Mouse (Mus musculus) CH12.LX (cell line): ENCODE results near the gene Milr1. TPM values are rescaled to one million over a fixed set of nuclear protein-coding genes. Genes with fewer than 3 reads are reported as not detected.

ENCODE experiments used
- DNase-seq: peaks from one replicate; pipeline ENCODE4 v3.0.0-alpha.2; 2013; ENCODE audit errors: extremely low read depth
- H3K27ac ChIP-seq: 2 replicates; pipeline ENCODE4 v1.5.1; 2012; ENCODE audit warnings: low read depth, mild to moderate bottlenecking, control low read depth, moderate library complexity; ENCODE audit not compliant: insufficient read depth
- H3K27me3 ChIP-seq: replicated peaks from 2 replicates; pipeline ENCODE3; 2012; ENCODE audit warnings: inconsistent platforms
- H3K36me3 ChIP-seq, 2 experiments: replicated peaks in 1 of 2; 2 replicates each; pipeline versions ENCODE3 to v1.6.1; 2012; ENCODE audit warnings: inconsistent platforms in 1 of 2, low read length in 1 of 2, mild to moderate bottlenecking in 1 of 2, mixed read lengths in 1 of 2, moderate library complexity in 1 of 2; ENCODE audit not compliant: control insufficient read depth in 1 of 2, insufficient read depth in 1 of 2
- H3K4me1 ChIP-seq, 2 experiments: 2 replicates each; pipeline ENCODE4 v1.6.1; 2012; ENCODE audit warnings: inconsistent platforms in 1 of 2, moderate library complexity in 1 of 2; ENCODE audit not compliant: insufficient read depth in 2 of 2, control insufficient read depth in 1 of 2
- H3K4me2 ChIP-seq: 2 replicates; pipeline ENCODE4 v1.6.1; 2012; ENCODE audit warnings: low read depth, mild to moderate bottlenecking, control low read depth; ENCODE audit not compliant: poor library complexity, insufficient read depth, severe bottlenecking
- H3K4me3 ChIP-seq, 3 experiments: fragments of 150-350 bp in 1 of 3; sonication (generic) in 1 of 3; replicated peaks in 1 of 3; 2 replicates each; pipeline versions ENCODE3 to v1.5.1; 2011 to 2012; ENCODE audit warnings: low read depth in 2 of 3, low read length in 2 of 3, mild to moderate bottlenecking in 2 of 3, moderate library complexity in 2 of 3, control low read depth in 1 of 3, improper control_type of control experiment in 1 of 3, inconsistent platforms in 1 of 3, mixed read lengths in 1 of 3; ENCODE audit not compliant: poor library complexity in 1 of 3
- H3K79me2 ChIP-seq: replicated peaks from 2 replicates; pipeline ENCODE4 v1.6.1; 2012; ENCODE audit warnings: mild to moderate bottlenecking, moderate library complexity; ENCODE audit not compliant: control insufficient read depth, poor library complexity, insufficient read depth, severe bottlenecking; ENCODE audit errors: extremely low read depth
- H3K9ac ChIP-seq: 2 replicates; pipeline ENCODE4 v1.6.1; 2012; ENCODE audit warnings: low read depth, mild to moderate bottlenecking, control low read depth, moderate library complexity; ENCODE audit not compliant: insufficient read depth
- H3K9me3 ChIP-seq: replicated peaks from 2 replicates; pipeline ENCODE3; 2012; ENCODE audit warnings: low read length, inconsistent platforms, mixed read lengths
- BHLHE40 ChIP-seq: IDR thresholded peaks from 2 replicates; pipeline ENCODE4 v1.6.1; 2011; ENCODE audit warnings: mild to moderate bottlenecking, low read depth, low read length, improper control_type of control experiment
- CHD2 ChIP-seq: IDR thresholded peaks from 2 replicates; pipeline ENCODE4 v1.6.1; 2011; ENCODE audit warnings: low read length, improper control_type of control experiment
- ELF1 ChIP-seq: IDR thresholded peaks from 2 replicates; pipeline ENCODE4 v1.6.1; 2014; ENCODE audit warnings: low read depth, mild to moderate bottlenecking, inconsistent platforms, low read length, improper control_type of control experiment
- EP300 ChIP-seq: IDR thresholded peaks from 2 replicates; pipeline ENCODE4 v1.6.1; 2011; ENCODE audit warnings: low read length, improper control_type of control experiment
- HCFC1 ChIP-seq: IDR thresholded peaks from 2 replicates; pipeline ENCODE4 v1.6.1; 2012; ENCODE audit warnings: low read depth, mild to moderate bottlenecking, inconsistent platforms, low read length, improper control_type of control experiment
- IRF4 ChIP-seq: IDR thresholded peaks from 2 replicates; pipeline ENCODE4 v1.6.1; 2014; ENCODE audit warnings: low read depth, mild to moderate bottlenecking, inconsistent platforms, low read length, improper control_type of control experiment
- KAT2A ChIP-seq: IDR thresholded peaks from 2 replicates; pipeline ENCODE4 v1.6.1; 2012; ENCODE audit warnings: low read length, improper control_type of control experiment, inconsistent platforms; ENCODE audit not compliant: insufficient replicate concordance
- MAX ChIP-seq: IDR thresholded peaks from 2 replicates; pipeline ENCODE4 v1.6.1; 2011; ENCODE audit warnings: low read length, improper control_type of control experiment
- MAZ ChIP-seq: IDR thresholded peaks from 2 replicates; pipeline ENCODE4 v1.6.1; 2012; ENCODE audit warnings: low read depth, mild to moderate bottlenecking, inconsistent platforms, low read length, improper control_type of control experiment, moderate library complexity
- MEF2A ChIP-seq: IDR thresholded peaks from 2 replicates; pipeline ENCODE4 v1.6.1; 2014; ENCODE audit warnings: low read depth, mild to moderate bottlenecking, inconsistent platforms, low read length, improper control_type of control experiment, borderline replicate concordance
- MXI1 ChIP-seq: IDR thresholded peaks from 2 replicates; pipeline ENCODE4 v1.6.1; 2011; ENCODE audit warnings: mild to moderate bottlenecking, low read depth, low read length, improper control_type of control experiment
- MYC ChIP-seq: IDR thresholded peaks from 2 replicates; pipeline ENCODE4 v1.6.1; 2011; ENCODE audit warnings: low read depth, mild to moderate bottlenecking, improper control_type of control experiment, low read length
- NELFE ChIP-seq: IDR thresholded peaks from 2 replicates; pipeline ENCODE4 v1.6.1; 2011; ENCODE audit warnings: low read depth, low read length, improper control_type of control experiment
- NRF1 ChIP-seq: IDR thresholded peaks from 2 replicates; pipeline ENCODE4 v1.6.1; 2014; ENCODE audit warnings: low read depth, mild to moderate bottlenecking, inconsistent platforms, low read length, improper control_type of control experiment, moderate library complexity
- POLR2A ChIP-seq: IDR thresholded peaks from 2 replicates; pipeline ENCODE4 v1.6.1; 2011; ENCODE audit warnings: low read depth, mild to moderate bottlenecking, improper control_type of control experiment, low read length
- POLR2AphosphoS2 ChIP-seq: IDR thresholded peaks from 2 replicates; pipeline ENCODE4 v1.6.1; 2011; ENCODE audit warnings: low read depth, low read length, improper control_type of control experiment
- SIN3A ChIP-seq: IDR thresholded peaks from 2 replicates; pipeline ENCODE4 v1.6.1; 2012; ENCODE audit warnings: low read length, improper control_type of control experiment, inconsistent platforms
- SMC3 ChIP-seq: IDR thresholded peaks from 2 replicates; pipeline ENCODE4 v1.6.1; 2011; ENCODE audit warnings: low read depth, low read length, improper control_type of control experiment
- TCF12 ChIP-seq: IDR thresholded peaks from 2 replicates; pipeline ENCODE4 v1.6.1; 2014; ENCODE audit warnings: low read depth, mild to moderate bottlenecking, inconsistent platforms, low read length, improper control_type of control experiment
- UBTF ChIP-seq: IDR thresholded peaks from 2 replicates; pipeline ENCODE4 v1.6.1; 2012; ENCODE audit warnings: low read depth, mild to moderate bottlenecking, inconsistent platforms, low read length, improper control_type of control experiment, moderate library complexity
- USF1 ChIP-seq: IDR thresholded peaks from 2 replicates; pipeline ENCODE4 v1.6.1; 2014; ENCODE audit warnings: low read depth, mild to moderate bottlenecking, inconsistent platforms, low read length, improper control_type of control experiment
- USF2 ChIP-seq: conservative IDR thresholded peaks from 2 replicates; pipeline ENCODE4 v1.6.1; 2011; ENCODE audit warnings: low read depth, low read length, improper control_type of control experiment
- ZC3H11A ChIP-seq: IDR thresholded peaks from 2 replicates; pipeline ENCODE4 v1.6.1; 2012; ENCODE audit warnings: low read depth, mild to moderate bottlenecking, inconsistent platforms, low read length, improper control_type of control experiment
- ZMIZ1 ChIP-seq: IDR thresholded peaks from 2 replicates; pipeline ENCODE4 v1.6.1; 2012; ENCODE audit warnings: low read depth, mild to moderate bottlenecking, inconsistent platforms, low read length, improper control_type of control experiment
- dilution Hi-C: fragments of 300-500 bp; cut with MboI; formaldehyde crosslinking; loops from 2 replicates; pipeline ENCODE4 v1.14.3; 2020; ENCODE audit warnings: low sequenced_read_pairs; ENCODE audit not compliant: extremely low pct_unique_long_range_greater_than_20kb, extremely low pct_ligation_motif_present
- in situ Hi-C: fragments of 300-500 bp; cut with MboI; formaldehyde crosslinking; loops from 3 replicates; pipeline ENCODE4 v1.14.3; 2019; ENCODE audit warnings: low sequenced_read_pairs, low pct_ligation_motif_present, low pct_unique_long_range_greater_than_20kb, mixed read lengths
- polyA plus RNA-seq: library from polyadenylated mRNA; unstranded; fragments of >175 nt; gene quantifications from 2 replicates; pipeline ENCODE4 v1.2.1, GENCODE M21; 2012; ENCODE audit warnings: low read depth; ENCODE audit not compliant: insufficient read length
- total RNA-seq, 2 experiments: library from RNA; depleted of rRNA; stranded (reverse); fragments of 300-350 nt in 1 of 2; fragments of >200 nt in 1 of 2; gene quantifications; 2 replicates each; pipeline ENCODE4 v1.2.3; 2012 to 2014

The Milr1 gene
- total and polyA plus RNA-seq, 3 experiments = 22.0 to 41.2 (median 35.4) TPM

- peak within 1 kb of the TSS; percentile 100 for H3K9ac ChIP-seq
- TF ChIP-seq NRF1 = peak; percentile 30
- peak; percentile 19; the same call in 1 of the 2 replicates for TF ChIP-seq ZMIZ1
- peak; percentile 85 for TF ChIP-seq MYC
- TF ChIP-seq CHD2 = 0 out of 2 replicates have a peak, but pooled peaks have one; percentile 60
- TF ChIP-seq POLR2AphosphoS2 = peak; percentile 20; the same call in 1 of the 2 replicates
- peak; percentile 95 for TF ChIP-seq USF1
- no peak; the same call in 1 of the 2 replicates for TF ChIP-seq MXI1
- peak; percentile 95; the same call in 1 of the 2 replicates for TF ChIP-seq MAX
- TF ChIP-seq EP300 = no peak
- peak; percentile 97 for TF ChIP-seq USF2
- TF ChIP-seq UBTF = peak; percentile 70
- no peak; the same call in none of the 2 replicates for TF ChIP-seq IRF4
- peak; percentile 64; the same call in 1 of the 2 replicates for TF ChIP-seq TCF12
- peak; percentile 92 for TF ChIP-seq SIN3A
- peak; percentile 93; the same call in 1 of the 2 replicates for TF ChIP-seq KAT2A
- TF ChIP-seq NELFE = peak; percentile 79; the same call in 1 of the 2 replicates
- TF ChIP-seq MEF2A = peak; percentile 77
- TF ChIP-seq MAZ = peak; percentile 100
- TF ChIP-seq POLR2A = peak; percentile 92
- peak; percentile 82 for TF ChIP-seq HCFC1
- peak; percentile 93 for TF ChIP-seq BHLHE40
- TF ChIP-seq ZC3H11A = no peak
- no peak for TF ChIP-seq SMC3
- peak; percentile 89 for TF ChIP-seq ELF1
- TF ChIP-seq, all 38 proteins: peak for 19
Measured at GRCm38 (mm10) chr11:106788775-106789459, 37.9 kb downstream of the Milr1 start, which contains the start of the genes Ddx5 and Cep95. TSS of gene Ddx5 (minus strand) at chr11:106789185. TSS of gene Cep95 (plus strand) at chr11:106789252.

More at GRCm38 (mm10) chr11:106788775-106789459, 37.9 kb downstream of the Milr1 start, which contains the start of the genes Ddx5 and Cep95:
- Histone ChIP-seq H3K4me3 (peak within 1 kb of the TSS; percentile 80 to 97 (median 96)), H3K79me2 (peaks cover 50% of the 10 kb centered on the region), H3K36me3 (peaks cover 33 to 61% of the 10 kb centered on the region in 2 experiments), H3K9me3 (no peaks in the 10 kb centered on the region), H3K27me3 (no peaks in the 10 kb centered on the region), H3K4me1 (peaks cover 0 to 46% of the 10 kb centered on the region in 2 experiments; a peak in 2 of 4 replicates), H3K4me2 (peak within 1 kb of the TSS; percentile 93), H3K27ac (peak within 1 kb of the TSS; percentile 95)
- in situ Hi-C loops = no loop called here
- peak; percentile 99 for DNase-seq
- dilution Hi-C loops = no loop called here
